Mouse (Mus musculus): Measurements from ENCODE around the gene Rngtt. TPM values are rescaled to one million over a fixed set of nuclear protein-coding genes. Genes with fewer than 3 reads are reported as not detected.

Gene Rngtt
- polyA plus RNA-seq, 1 experiment from 2014 or later: 32.9 TPM

GRCm38 (mm10) chr4:33545577-33545879 is 235.4 kb downstream of the Rngtt start:
- Histone ChIP-seq H3K4me2 (replicated peaks) (no peak overlapping the region), H3K36me3 (no peaks in the 10 kb centered on the region), H3K4me1 (peaks cover 19% of the 10 kb centered on the region), H3K27ac (no peak overlapping the region), H3K9ac (no peak overlapping the region), H3K9me3 (no peaks in the 10 kb centered on the region), H3K27me3 (replicated peaks) (no peaks in the 10 kb centered on the region), H3K4me3 (no peak overlapping the region)
- 35% methylated on average over 6 of the region's 6 CpGs for WGBS
- ATAC-seq (ENCODE audit: low FRiP score, low read depth): peak; percentile 34; the same call in 1 of the 2 replicates

- Histone ChIP-seq H3K4me2 (replicated peaks) (no peak overlapping the region), H3K27ac (no peak overlapping the region), H3K27me3 (replicated peaks) (no peaks in the 10 kb centered on the region), H3K9me3 (no peaks in the 10 kb centered on the region), H3K4me3 (no peak overlapping the region), H3K36me3 (no peaks in the 10 kb centered on the region), H3K9ac (no peak overlapping the region), H3K4me1 (peaks cover 19% of the 10 kb centered on the region)
- WGBS: 89% methylated on average over 11 of the region's 11 CpGs
- no peak for ATAC-seq (ENCODE audit: low FRiP score, low read depth)
Observed at GRCm38 (mm10) chr4:33546278-33546677, 236.2 kb downstream of the Rngtt start.

GRCm38 (mm10) chr4:33547315-33547929 is 237.3 kb downstream of the Rngtt start:
- WGBS: 84% methylated on average over 8 of the region's 8 CpGs
- Histone ChIP-seq H3K27me3 (replicated peaks) (no peaks in the 10 kb centered on the region), H3K27ac (no peak overlapping the region), H3K9me3 (no peaks in the 10 kb centered on the region), H3K36me3 (no peaks in the 10 kb centered on the region), H3K9ac (no peak overlapping the region), H3K4me1 (peaks cover 19% of the 10 kb centered on the region), H3K4me2 (replicated peaks) (no peak overlapping the region), H3K4me3 (no peak overlapping the region)
- ATAC-seq (ENCODE audit: low FRiP score, low read depth): no peak

- WGBS: 36% methylated on average over 5 of the region's 5 CpGs
- ATAC-seq (ENCODE audit: low FRiP score, low read depth): peak; percentile 8; the same call in 1 of the 2 replicates
- Histone ChIP-seq H3K9ac (no peak overlapping the region), H3K4me2 (replicated peaks) (no peak overlapping the region), H3K36me3 (no peaks in the 10 kb centered on the region), H3K4me1 (peaks cover 19% of the 10 kb centered on the region), H3K9me3 (no peaks in the 10 kb centered on the region), H3K4me3 (no peak overlapping the region), H3K27me3 (replicated peaks) (no peaks in the 10 kb centered on the region), H3K27ac (no peak overlapping the region)
Observed at GRCm38 (mm10) chr4:33549606-33550005, 239.5 kb downstream of the Rngtt start.

Small RNA genes within 50 kb of the gene (microRNA-seq; reads per million reads assigned to microRNA genes)
- not detected for gene Mir8118

Other genes starting within 250 kb of the Rngtt start
- gene Gabrr2, start 247.3 kb upstream of the Rngtt start, polyA plus RNA-seq (2016; fragmentation: Nextera tagmentation; extraction: Ambion mirVana): 0.37 and 0.87 TPM in 2 replicates
- gene Gabrr1, start 177.8 kb upstream of the Rngtt start, polyA plus RNA-seq (2016; fragmentation: Nextera tagmentation; extraction: Ambion mirVana): not detected in 2 replicates
- 0.86 and 1.2 TPM in 2 replicates for gene Pm20d2, start 120.6 kb upstream of the Rngtt start, polyA plus RNA-seq (2016; fragmentation: Nextera tagmentation; extraction: Ambion mirVana)
- gene Srsf12, start 101.3 kb upstream of the Rngtt start, polyA plus RNA-seq (2016; fragmentation: Nextera tagmentation; extraction: Ambion mirVana): 20.2 and 23.1 TPM in 2 replicates
- gene Pnrc1, start 20.1 kb upstream of the Rngtt start, polyA plus RNA-seq (2016; fragmentation: Nextera tagmentation; extraction: Ambion mirVana): 110 and 113 TPM in 2 replicates

Data from neural tube, embryonic 12.5 days (tissue).